Mouse (Mus musculus) CH12.LX (cell line): ENCODE measurements around the gene Fam241b. TPM values are rescaled to one million over a fixed set of nuclear protein-coding genes. Genes with fewer than 3 reads are reported as not detected.

ENCODE experiments used
- DNase-seq: peaks from one replicate; pipeline ENCODE4 v3.0.0-alpha.2; 2013; ENCODE audit errors: extremely low read depth
- H3K27ac ChIP-seq: 2 replicates; pipeline ENCODE4 v1.5.1; 2012; ENCODE audit warnings: low read depth, mild to moderate bottlenecking, control low read depth, moderate library complexity; ENCODE audit not compliant: insufficient read depth
- H3K27me3 ChIP-seq: replicated peaks from 2 replicates; pipeline ENCODE3; 2012; ENCODE audit warnings: inconsistent platforms
- H3K36me3 ChIP-seq, 2 experiments: replicated peaks in 1 of 2; 2 replicates each; pipeline versions ENCODE3 to v1.6.1; 2012; ENCODE audit warnings: inconsistent platforms in 1 of 2, low read length in 1 of 2, mild to moderate bottlenecking in 1 of 2, mixed read lengths in 1 of 2, moderate library complexity in 1 of 2; ENCODE audit not compliant: control insufficient read depth in 1 of 2, insufficient read depth in 1 of 2
- H3K4me1 ChIP-seq, 2 experiments: 2 replicates each; pipeline ENCODE4 v1.6.1; 2012; ENCODE audit warnings: inconsistent platforms in 1 of 2, moderate library complexity in 1 of 2; ENCODE audit not compliant: insufficient read depth in 2 of 2, control insufficient read depth in 1 of 2
- H3K4me2 ChIP-seq: 2 replicates; pipeline ENCODE4 v1.6.1; 2012; ENCODE audit warnings: low read depth, mild to moderate bottlenecking, control low read depth; ENCODE audit not compliant: poor library complexity, insufficient read depth, severe bottlenecking
- H3K4me3 ChIP-seq, 3 experiments: fragments of 150-350 bp in 1 of 3; sonication (generic) in 1 of 3; replicated peaks in 1 of 3; 2 replicates each; pipeline versions ENCODE3 to v1.5.1; 2011 to 2012; ENCODE audit warnings: low read depth in 2 of 3, low read length in 2 of 3, mild to moderate bottlenecking in 2 of 3, moderate library complexity in 2 of 3, control low read depth in 1 of 3, improper control_type of control experiment in 1 of 3, inconsistent platforms in 1 of 3, mixed read lengths in 1 of 3; ENCODE audit not compliant: poor library complexity in 1 of 3
- H3K79me2 ChIP-seq: replicated peaks from 2 replicates; pipeline ENCODE4 v1.6.1; 2012; ENCODE audit warnings: mild to moderate bottlenecking, moderate library complexity; ENCODE audit not compliant: control insufficient read depth, poor library complexity, insufficient read depth, severe bottlenecking; ENCODE audit errors: extremely low read depth
- H3K9ac ChIP-seq: 2 replicates; pipeline ENCODE4 v1.6.1; 2012; ENCODE audit warnings: low read depth, mild to moderate bottlenecking, control low read depth, moderate library complexity; ENCODE audit not compliant: insufficient read depth
- H3K9me3 ChIP-seq: replicated peaks from 2 replicates; pipeline ENCODE3; 2012; ENCODE audit warnings: low read length, inconsistent platforms, mixed read lengths
- BHLHE40 ChIP-seq: IDR thresholded peaks from 2 replicates; pipeline ENCODE4 v1.6.1; 2011; ENCODE audit warnings: mild to moderate bottlenecking, low read depth, low read length, improper control_type of control experiment
- CHD2 ChIP-seq: IDR thresholded peaks from 2 replicates; pipeline ENCODE4 v1.6.1; 2011; ENCODE audit warnings: low read length, improper control_type of control experiment
- CTCF ChIP-seq, 2 experiments: IDR thresholded peaks in 1 of 2; conservative IDR thresholded peaks in 1 of 2; 2 replicates each; pipeline ENCODE4 v1.5.1; 2011 to 2012; ENCODE audit warnings: low read depth in 2 of 2, low read length in 2 of 2, improper control_type of control experiment in 1 of 2, inconsistent platforms in 1 of 2, mild to moderate bottlenecking in 1 of 2, moderate library complexity in 1 of 2
- E2F4 ChIP-seq: IDR thresholded peaks from 2 replicates; pipeline ENCODE4 v1.6.1; 2011; ENCODE audit warnings: low read depth, low read length, improper control_type of control experiment; ENCODE audit not compliant: insufficient replicate concordance
- EP300 ChIP-seq: IDR thresholded peaks from 2 replicates; pipeline ENCODE4 v1.6.1; 2011; ENCODE audit warnings: low read length, improper control_type of control experiment
- GABPA ChIP-seq: IDR thresholded peaks from 2 replicates; pipeline ENCODE4 v1.6.1; 2012; ENCODE audit warnings: low read depth, low read length, improper control_type of control experiment, inconsistent platforms; ENCODE audit not compliant: insufficient replicate concordance
- HCFC1 ChIP-seq: IDR thresholded peaks from 2 replicates; pipeline ENCODE4 v1.6.1; 2012; ENCODE audit warnings: low read depth, mild to moderate bottlenecking, inconsistent platforms, low read length, improper control_type of control experiment
- IRF4 ChIP-seq: IDR thresholded peaks from 2 replicates; pipeline ENCODE4 v1.6.1; 2014; ENCODE audit warnings: low read depth, mild to moderate bottlenecking, inconsistent platforms, low read length, improper control_type of control experiment
- JUN ChIP-seq: IDR thresholded peaks from 2 replicates; pipeline ENCODE4 v1.6.1; 2011; ENCODE audit warnings: low read depth, mild to moderate bottlenecking, low read length, improper control_type of control experiment, moderate library complexity; ENCODE audit not compliant: insufficient read depth
- MAX ChIP-seq: IDR thresholded peaks from 2 replicates; pipeline ENCODE4 v1.6.1; 2011; ENCODE audit warnings: low read length, improper control_type of control experiment
- MAZ ChIP-seq: IDR thresholded peaks from 2 replicates; pipeline ENCODE4 v1.6.1; 2012; ENCODE audit warnings: low read depth, mild to moderate bottlenecking, inconsistent platforms, low read length, improper control_type of control experiment, moderate library complexity
- MEF2A ChIP-seq: IDR thresholded peaks from 2 replicates; pipeline ENCODE4 v1.6.1; 2014; ENCODE audit warnings: low read depth, mild to moderate bottlenecking, inconsistent platforms, low read length, improper control_type of control experiment, borderline replicate concordance
- MXI1 ChIP-seq: IDR thresholded peaks from 2 replicates; pipeline ENCODE4 v1.6.1; 2011; ENCODE audit warnings: mild to moderate bottlenecking, low read depth, low read length, improper control_type of control experiment
- MYC ChIP-seq: IDR thresholded peaks from 2 replicates; pipeline ENCODE4 v1.6.1; 2011; ENCODE audit warnings: low read depth, mild to moderate bottlenecking, improper control_type of control experiment, low read length
- NELFE ChIP-seq: IDR thresholded peaks from 2 replicates; pipeline ENCODE4 v1.6.1; 2011; ENCODE audit warnings: low read depth, low read length, improper control_type of control experiment
- POLR2A ChIP-seq: IDR thresholded peaks from 2 replicates; pipeline ENCODE4 v1.6.1; 2011; ENCODE audit warnings: low read depth, mild to moderate bottlenecking, improper control_type of control experiment, low read length
- RAD21 ChIP-seq: IDR thresholded peaks from 2 replicates; pipeline ENCODE4 v1.6.1; 2011; ENCODE audit warnings: low read depth, mild to moderate bottlenecking, low read length, improper control_type of control experiment, moderate library complexity
- RCOR1 ChIP-seq: conservative IDR thresholded peaks from 2 replicates; pipeline ENCODE4 v1.6.1; 2012; ENCODE audit warnings: low read depth, mild to moderate bottlenecking, inconsistent platforms, low read length, improper control_type of control experiment
- SIN3A ChIP-seq: IDR thresholded peaks from 2 replicates; pipeline ENCODE4 v1.6.1; 2012; ENCODE audit warnings: low read length, improper control_type of control experiment, inconsistent platforms
- TBP ChIP-seq: conservative IDR thresholded peaks from 2 replicates; pipeline ENCODE4 v1.6.1; 2011; ENCODE audit warnings: low read depth, low read length, improper control_type of control experiment
- TCF12 ChIP-seq: IDR thresholded peaks from 2 replicates; pipeline ENCODE4 v1.6.1; 2014; ENCODE audit warnings: low read depth, mild to moderate bottlenecking, inconsistent platforms, low read length, improper control_type of control experiment
- USF1 ChIP-seq: IDR thresholded peaks from 2 replicates; pipeline ENCODE4 v1.6.1; 2014; ENCODE audit warnings: low read depth, mild to moderate bottlenecking, inconsistent platforms, low read length, improper control_type of control experiment
- USF2 ChIP-seq: conservative IDR thresholded peaks from 2 replicates; pipeline ENCODE4 v1.6.1; 2011; ENCODE audit warnings: low read depth, low read length, improper control_type of control experiment
- ZC3H11A ChIP-seq: IDR thresholded peaks from 2 replicates; pipeline ENCODE4 v1.6.1; 2012; ENCODE audit warnings: low read depth, mild to moderate bottlenecking, inconsistent platforms, low read length, improper control_type of control experiment
- ZKSCAN1 ChIP-seq: IDR thresholded peaks from 2 replicates; pipeline ENCODE4 v1.6.1; 2012; ENCODE audit warnings: low read depth, inconsistent platforms, low read length, improper control_type of control experiment, borderline replicate concordance
- dilution Hi-C: fragments of 300-500 bp; cut with MboI; formaldehyde crosslinking; loops from 2 replicates; pipeline ENCODE4 v1.14.3; 2020; ENCODE audit warnings: low sequenced_read_pairs; ENCODE audit not compliant: extremely low pct_unique_long_range_greater_than_20kb, extremely low pct_ligation_motif_present
- in situ Hi-C: fragments of 300-500 bp; cut with MboI; formaldehyde crosslinking; loops from 3 replicates; pipeline ENCODE4 v1.14.3; 2019; ENCODE audit warnings: low sequenced_read_pairs, low pct_ligation_motif_present, low pct_unique_long_range_greater_than_20kb, mixed read lengths
- polyA plus RNA-seq: library from polyadenylated mRNA; unstranded; fragments of >175 nt; gene quantifications from 2 replicates; pipeline ENCODE4 v1.2.1, GENCODE M21; 2012; ENCODE audit warnings: low read depth; ENCODE audit not compliant: insufficient read length
- total RNA-seq, 2 experiments: library from RNA; depleted of rRNA; stranded (reverse); fragments of 300-350 nt in 1 of 2; fragments of >200 nt in 1 of 2; gene quantifications; 2 replicates each; pipeline ENCODE4 v1.2.3; 2012 to 2014

Fam241b gene
- total and polyA plus RNA-seq, 3 experiments = 0.38 TPM; not detected in 2

DNA sequence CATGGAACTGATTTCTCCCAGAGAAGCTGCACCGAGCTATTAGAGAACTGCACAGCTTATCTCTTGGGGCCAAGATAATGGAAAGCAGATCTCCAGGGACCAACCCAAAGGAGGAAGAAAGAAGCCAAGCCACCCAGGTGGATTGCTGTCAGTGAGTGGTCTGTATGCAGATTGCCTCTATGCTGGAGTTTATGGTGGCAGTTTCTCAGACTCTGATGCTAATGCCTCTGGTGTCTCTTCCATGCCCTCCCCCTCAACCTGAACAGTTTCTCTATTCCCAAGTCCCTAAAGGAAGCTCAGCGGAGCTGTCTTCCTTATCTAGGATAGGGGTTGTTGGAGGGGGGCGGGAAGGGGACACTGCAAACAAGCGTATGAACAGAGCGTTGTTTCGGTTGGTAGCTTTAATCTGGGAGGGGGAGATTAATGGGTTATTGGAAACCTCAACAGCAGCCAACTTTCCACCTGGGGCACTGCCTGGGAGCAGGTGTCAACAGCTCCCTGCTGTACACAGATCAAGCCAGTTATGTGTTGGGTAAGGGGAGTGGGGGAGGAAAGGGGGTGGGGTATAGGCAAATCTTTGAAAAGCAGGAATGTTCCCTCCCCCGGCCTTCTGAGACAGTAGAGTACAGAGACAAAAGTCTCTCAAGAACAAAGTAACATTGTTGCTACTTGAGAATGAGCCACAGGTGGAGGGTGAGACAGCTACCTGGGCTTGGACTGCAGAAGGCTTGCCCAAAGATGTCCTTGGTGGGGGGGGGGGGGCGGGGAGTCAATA, 7.8 kb downstream of the Fam241b start:
- dilution Hi-C loops = no loop called here
- DNase-seq = peak; percentile 49
- TF ChIP-seq RCOR1 = no peak
- TF ChIP-seq JUN = no peak
- no peak for TF ChIP-seq RAD21
- TF ChIP-seq EP300 = peak; percentile 41; the same call in 1 of the 2 replicates
- TF ChIP-seq SIN3A = no peak
- no peak for TF ChIP-seq NELFE
- H3K9ac ChIP-seq = no peak overlapping the region
- no peaks in the 10 kb centered on the region for H3K9me3 ChIP-seq
- no peaks in the 10 kb centered on the region for H3K79me2 ChIP-seq
- H3K4me1 ChIP-seq = peaks cover 14 to 43% of the 10 kb centered on the region in 2 experiments
- in situ Hi-C loops = no loop called here
- H3K36me3 ChIP-seq = no peaks in the 10 kb centered on the region
- H3K27ac ChIP-seq = no peak overlapping the region
- peaks cover 87% of the 10 kb centered on the region for H3K27me3 ChIP-seq
- H3K4me2 ChIP-seq = peak overlapping the region; percentile 19; the same call in 1 of the 2 replicates
- no peak overlapping the region for H3K4me3 ChIP-seq

GRCm38 (mm10) chr10:62132691-62133281, 10.9 kb downstream of the Fam241b start, which contains the start of gene Neurog3:
Gene Neurog3, plus strand, starts transcription at chr10:62133090.
- in situ Hi-C loops = no loop called here
- peak within 1 kb of the TSS; percentile 96 for H3K4me2 ChIP-seq
- peaks cover 86% of the 10 kb centered on the region for H3K27me3 ChIP-seq
- no peak within 1 kb of the TSS for H3K9ac ChIP-seq
- DNase-seq = peak; percentile 19
- H3K79me2 ChIP-seq = no peaks in the 10 kb centered on the region
- H3K36me3 ChIP-seq = no peaks in the 10 kb centered on the region
- H3K4me1 ChIP-seq = peaks cover 14 to 43% of the 10 kb centered on the region in 2 experiments
- peak within 1 kb of the TSS in 1 of 3 experiments; percentile 40 for H3K4me3 ChIP-seq
- dilution Hi-C loops = no loop called here
- TF ChIP-seq IRF4 (peak; percentile 88), EP300 (0 out of 2 replicates have a peak, but pooled peaks have one; percentile 18), RAD21 (no peak), MAZ (peak; percentile 78), CTCF (conservative IDR thresholded peaks at IDR 0.05 in 1 of 2, IDR thresholded peaks at IDR 0.05 in 1 of 2; ENCODE audit: low read depth in 2 of 2, low read length in 2 of 2) (no peak), MAX (no peak), POLR2A (no peak), GABPA (no peak), HCFC1 (no peak), USF1 (no peak), TCF12 (no peak), ZC3H11A (no peak), ZKSCAN1 (no peak), JUN (no peak), TBP (no peak), MEF2A (no peak), USF2 (no peak), BHLHE40 (peak; percentile 52; the same call in 1 of the 2 replicates), CHD2 (peak; percentile 64; the same call in 1 of the 2 replicates), MXI1 (no peak), NELFE (no peak), SIN3A (no peak), E2F4 (no peak), MYC (0 out of 2 replicates have a peak, but pooled peaks have one; percentile 25)
- peaks cover 10% of the 10 kb centered on the region for H3K9me3 ChIP-seq
- H3K27ac ChIP-seq = no peak within 1 kb of the TSS
